Mouse (Mus musculus) lung, embryonic 15.5 days (tissue): ENCODE data around the gene Gm5294. TPM values are rescaled to one million over a fixed set of nuclear protein-coding genes. Genes with fewer than 3 reads are reported as not detected.

ENCODE experiments used
- ATAC-seq: fragments of 200-750 bp; cut with Nextera tagmentation; 2 replicates; pipeline ENCODE4 v1.8.0; 2017; ENCODE audit warnings: moderate number of reproducible peaks, borderline replicate concordance; ENCODE audit not compliant: low FRiP score, low TSS enrichment; ENCODE audit errors: extremely low read depth
- H3K27ac ChIP-seq: fragments of 300-500 bp; sonication (generic); 2 replicates; pipeline ENCODE4 v1.5.1; 2015; ENCODE audit warnings: moderate library complexity, mild to moderate bottlenecking, inconsistent platforms
- H3K27me3 ChIP-seq: fragments of 300-500 bp; sonication (generic); 2 replicates; pipeline ENCODE4 v1.6.1; 2015; ENCODE audit warnings: inconsistent platforms
- H3K36me3 ChIP-seq: fragments of 300-500 bp; sonication (generic); 2 replicates; pipeline ENCODE4 v1.6.1; 2015; ENCODE audit warnings: inconsistent platforms
- H3K4me1 ChIP-seq: fragments of 300-500 bp; sonication (generic); 2 replicates; pipeline ENCODE4 v1.6.1; 2015; ENCODE audit warnings: inconsistent platforms
- H3K4me2 ChIP-seq: fragments of 300-500 bp; sonication (generic); 2 replicates; pipeline ENCODE4 v1.6.1; 2015; ENCODE audit warnings: inconsistent platforms, mild to moderate bottlenecking, moderate library complexity
- H3K4me3 ChIP-seq: fragments of 300-500 bp; sonication (generic); 2 replicates; pipeline ENCODE4 v1.5.1; 2015; ENCODE audit warnings: mild to moderate bottlenecking, inconsistent platforms
- H3K9ac ChIP-seq: fragments of 300-500 bp; sonication (generic); 2 replicates; pipeline ENCODE4 v1.6.1; 2015; ENCODE audit warnings: inconsistent platforms
- H3K9me3 ChIP-seq: fragments of 300-500 bp; sonication (generic); 2 replicates; pipeline ENCODE4 v1.6.1; 2016; ENCODE audit warnings: inconsistent platforms
- WGBS: fragments of 180-500 bp; shearing (Covaris S2); methylation state at CpG from one replicate; pipeline ENCODE4 v1.1.7; 2015; 5-methylcytosine and 5-hydroxymethylcytosine counted together
- polyA plus RNA-seq: library from polyadenylated mRNA; unstranded; fragments of >200 nt; fragmentation: Nextera tagmentation; extraction: Ambion mirVana; gene quantifications from 2 replicates; pipeline ENCODE4 v1.2.1, GENCODE M21; 2015

Gene Gm5294
- polyA plus RNA-seq, 1 experiment from 2014 or later: not detected

GRCm38 (mm10) chr5:138849682-138850461 is 30.0 kb downstream of the Gm5294 start:
- H3K27me3 ChIP-seq: no peaks in the 10 kb centered on the region
- no peak for ATAC-seq

GRCm38 (mm10) chr5:138850462-138850844 is 30.6 kb downstream of the Gm5294 start:
- Histone ChIP-seq H3K4me3 (no peak overlapping the region), H3K36me3 (no peaks in the 10 kb centered on the region), H3K4me1 (peaks cover 17% of the 10 kb centered on the region; the same call in 1 of the 2 replicates), H3K9me3 (no peaks in the 10 kb centered on the region), H3K27me3 (no peaks in the 10 kb centered on the region), H3K27ac (no peak overlapping the region), H3K4me2 (no peak overlapping the region), H3K9ac (no peak overlapping the region)
- no peak for ATAC-seq
- 49% methylated on average over 5 of the region's 5 CpGs for WGBS

More at GRCm38 (mm10) chr5:138849682-138850461, 30.0 kb downstream of the Gm5294 start:
- Histone ChIP-seq H3K9me3 (no peaks in the 10 kb centered on the region), H3K36me3 (no peaks in the 10 kb centered on the region), H3K9ac (no peak overlapping the region), H3K27ac (no peak overlapping the region), H3K4me2 (no peak overlapping the region), H3K4me1 (peaks cover 17% of the 10 kb centered on the region; the same call in 1 of the 2 replicates), H3K4me3 (no peak overlapping the region)
- 54% methylated on average over 23 of the region's 23 CpGs for WGBS

GRCm38 (mm10) chr5:138851296-138851780 is 31.5 kb downstream of the Gm5294 start:
- Histone ChIP-seq H3K27ac (no peak overlapping the region), H3K4me2 (no peak overlapping the region), H3K36me3 (no peaks in the 10 kb centered on the region), H3K4me1 (peaks cover 17% of the 10 kb centered on the region; the same call in 1 of the 2 replicates), H3K9ac (no peak overlapping the region), H3K4me3 (no peak overlapping the region), H3K9me3 (no peaks in the 10 kb centered on the region), H3K27me3 (no peaks in the 10 kb centered on the region)
- no peak for ATAC-seq
- 82% methylated on average over 5 of the region's 5 CpGs for WGBS

DNA sequence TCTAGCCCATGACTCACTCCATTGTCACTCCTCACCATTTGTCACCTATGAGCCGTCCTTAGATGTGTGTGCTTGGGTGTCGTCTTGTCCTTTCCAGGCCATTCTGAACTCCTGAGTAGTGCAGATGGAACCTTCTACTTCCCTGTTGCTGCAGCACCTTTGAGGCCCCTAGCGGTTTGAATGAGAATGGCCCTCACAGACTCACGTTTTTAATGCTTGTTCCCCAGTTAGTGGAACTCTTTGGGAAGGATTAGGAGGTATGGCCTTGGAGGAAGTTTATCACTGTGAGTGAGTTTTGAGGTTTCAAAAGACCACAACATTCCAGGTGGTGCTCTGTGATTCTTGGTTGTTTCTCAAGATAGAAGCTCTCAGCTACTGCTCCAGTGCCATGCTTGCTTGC is 32.3 kb downstream of the Gm5294 start:
- H3K4me3 ChIP-seq: no peak overlapping the region
- WGBS: 59% methylated on average over 4 of the region's 4 CpGs
- no peaks in the 10 kb centered on the region for H3K9me3 ChIP-seq
- ATAC-seq: no peak
- H3K9ac ChIP-seq: no peak overlapping the region
- H3K4me1 ChIP-seq: peaks cover 17% of the 10 kb centered on the region; the same call in 1 of the 2 replicates
- no peaks in the 10 kb centered on the region for H3K27me3 ChIP-seq
- no peak overlapping the region for H3K27ac ChIP-seq
- no peak overlapping the region for H3K4me2 ChIP-seq
- no peaks in the 10 kb centered on the region for H3K36me3 ChIP-seq

DNA sequence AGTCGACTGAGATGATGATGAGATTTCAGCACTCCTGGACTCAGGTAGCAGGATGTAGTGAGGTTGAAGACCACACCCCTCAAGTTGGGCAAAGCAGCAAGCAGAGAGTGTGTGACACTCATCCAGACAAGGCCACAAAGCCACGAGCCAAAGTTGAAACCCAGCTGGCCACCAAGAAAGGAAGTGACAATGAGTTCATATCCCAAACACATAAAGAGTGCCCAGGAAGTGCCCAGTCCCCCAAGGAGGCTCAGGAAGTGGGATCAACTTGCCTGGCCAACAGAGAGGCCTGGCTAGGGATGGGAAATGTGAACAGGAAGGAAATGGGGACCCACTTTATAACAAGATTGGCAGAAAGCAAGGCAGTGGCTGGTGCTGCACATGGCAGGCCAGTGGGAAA is 33.5 kb downstream of the Gm5294 start:
- no peak overlapping the region for H3K4me2 ChIP-seq
- no peak overlapping the region for H3K9ac ChIP-seq
- no peaks in the 10 kb centered on the region for H3K27me3 ChIP-seq
- H3K9me3 ChIP-seq: no peaks in the 10 kb centered on the region
- no peak overlapping the region for H3K27ac ChIP-seq
- no peak overlapping the region for H3K4me3 ChIP-seq
- 52% methylated on average over 2 of the region's 2 CpGs for WGBS
- H3K36me3 ChIP-seq: no peaks in the 10 kb centered on the region
- no peak for ATAC-seq
- H3K4me1 ChIP-seq: peaks cover 24% of the 10 kb centered on the region

DNA sequence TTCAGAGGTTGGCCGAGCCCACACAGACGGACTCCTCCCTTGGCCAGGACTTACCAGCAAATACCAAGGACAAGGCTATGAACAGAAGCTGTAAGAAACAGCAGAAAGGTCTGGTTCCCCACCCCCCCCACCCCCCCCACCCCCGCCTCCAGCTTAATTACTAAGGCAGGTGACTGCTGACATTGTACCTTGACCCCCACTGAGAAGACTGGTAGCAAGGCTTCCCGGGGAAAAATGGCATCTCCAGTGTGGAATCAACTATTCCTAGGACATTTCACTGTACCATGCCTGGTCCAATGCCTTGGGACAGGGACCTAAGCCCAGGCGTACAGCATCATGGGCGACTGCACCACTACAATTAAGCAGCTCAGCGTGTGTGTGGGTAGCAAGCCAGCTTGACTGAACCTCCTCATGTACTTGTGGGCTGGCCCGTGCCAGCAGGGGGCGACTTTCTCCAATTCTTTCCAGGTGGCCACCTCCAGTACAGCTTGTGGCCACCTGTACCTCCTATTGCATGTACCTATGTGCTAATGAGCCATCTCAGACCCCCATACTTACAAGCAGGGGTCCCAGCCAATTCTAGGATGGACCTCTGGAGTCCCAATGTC is 37.2 kb downstream of the Gm5294 start:
- peak; percentile 58 for ATAC-seq
- Histone ChIP-seq H3K4me3 (no peak overlapping the region), H3K9ac (no peak overlapping the region), H3K36me3 (no peaks in the 10 kb centered on the region), H3K4me1 (peaks cover 9% of the 10 kb centered on the region), H3K27ac (no peak overlapping the region), H3K9me3 (no peaks in the 10 kb centered on the region), H3K4me2 (no peak overlapping the region), H3K27me3 (no peaks in the 10 kb centered on the region)
- 23% methylated on average over 9 of the region's 9 CpGs for WGBS

DNA sequence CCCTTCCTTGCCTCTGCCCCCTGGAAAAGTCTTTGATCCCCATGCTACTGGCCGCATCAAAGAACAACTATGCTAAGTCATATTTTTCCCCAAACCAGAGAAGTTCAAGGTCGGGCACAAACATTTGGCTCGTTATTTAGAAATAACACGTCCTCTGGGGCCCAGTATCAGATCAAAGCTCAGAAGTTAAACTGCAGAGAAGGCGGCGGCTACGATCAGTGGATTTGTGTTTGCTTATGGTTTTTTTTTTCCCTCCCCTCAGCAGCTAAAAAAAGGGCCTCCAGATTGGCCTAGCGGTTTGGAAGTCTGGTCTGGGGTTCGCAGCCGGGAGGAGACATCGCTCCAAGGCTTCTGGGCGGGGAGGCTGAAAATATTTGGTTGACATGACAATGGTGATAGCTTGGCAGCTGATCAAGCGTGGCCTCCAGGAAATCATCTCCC is 38.0 kb downstream of the Gm5294 start:
- Histone ChIP-seq H3K9ac (no peak overlapping the region), H3K9me3 (no peaks in the 10 kb centered on the region), H3K4me1 (peaks cover 9% of the 10 kb centered on the region), H3K4me2 (no peak overlapping the region), H3K27me3 (no peaks in the 10 kb centered on the region), H3K27ac (no peak overlapping the region), H3K36me3 (no peaks in the 10 kb centered on the region), H3K4me3 (no peak overlapping the region)
- no peak for ATAC-seq
- WGBS: 12% methylated on average over 13 of the region's 13 CpGs

DNA sequence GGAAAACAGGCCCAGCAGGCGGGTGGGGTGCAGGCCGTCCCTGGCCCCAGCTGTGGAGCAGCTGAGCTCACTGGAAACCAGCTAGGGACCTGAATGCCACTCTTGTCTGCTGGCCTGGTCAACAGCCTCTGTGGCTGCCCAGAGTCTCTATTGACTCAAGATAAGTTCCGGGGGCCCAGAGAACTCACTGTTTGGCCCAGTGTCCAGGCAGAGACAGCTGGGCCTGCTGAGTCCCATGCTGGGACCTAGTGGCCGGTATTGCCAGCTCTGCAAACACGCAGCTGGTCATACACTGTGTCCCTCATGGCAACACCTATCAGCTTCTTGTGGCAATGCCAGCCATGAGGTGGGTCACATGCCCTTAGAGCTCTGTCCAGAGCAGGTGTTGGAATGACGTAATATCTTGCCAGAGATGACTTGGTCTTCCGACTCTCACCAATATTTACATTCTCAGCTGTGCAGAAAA is 43.8 kb downstream of the Gm5294 start:
- H3K9ac ChIP-seq: no peak overlapping the region
- 55% methylated on average over 7 of the region's 7 CpGs for WGBS
- no peak overlapping the region for H3K4me3 ChIP-seq
- H3K9me3 ChIP-seq: no peaks in the 10 kb centered on the region
- H3K36me3 ChIP-seq: no peaks in the 10 kb centered on the region
- H3K4me2 ChIP-seq: no peak overlapping the region
- H3K27ac ChIP-seq: peak overlapping the region; percentile 52
- H3K27me3 ChIP-seq: no peaks in the 10 kb centered on the region
- ATAC-seq: no peak
- peaks cover 15% of the 10 kb centered on the region for H3K4me1 ChIP-seq

GRCm38 (mm10) chr5:138864166-138864565 is 44.3 kb downstream of the Gm5294 start:
- Histone ChIP-seq H3K27ac (peak overlapping the region; percentile 52; the same call in 1 of the 2 replicates), H3K27me3 (no peaks in the 10 kb centered on the region), H3K4me2 (no peak overlapping the region), H3K9ac (no peak overlapping the region), H3K4me1 (peaks cover 17% of the 10 kb centered on the region), H3K4me3 (no peak overlapping the region), H3K9me3 (no peaks in the 10 kb centered on the region), H3K36me3 (no peaks in the 10 kb centered on the region)
- no peak for ATAC-seq

- H3K27me3 ChIP-seq: no peaks in the 10 kb centered on the region
- no peak overlapping the region for H3K4me2 ChIP-seq
- H3K9ac ChIP-seq: no peak overlapping the region
- no peaks in the 10 kb centered on the region for H3K36me3 ChIP-seq
- H3K27ac ChIP-seq: peak overlapping the region; percentile 52; the same call in 1 of the 2 replicates
- H3K4me3 ChIP-seq: no peak overlapping the region
- peak; percentile 48; the same call in 1 of the 2 replicates for ATAC-seq
- no peaks in the 10 kb centered on the region for H3K9me3 ChIP-seq
- peaks cover 22% of the 10 kb centered on the region for H3K4me1 ChIP-seq
- WGBS: 54% methylated on average over 7 of the region's 7 CpGs
These were observed 45.0 kb downstream of the Gm5294 start for GRCm38 (mm10) chr5:138864880-138865279.

DNA sequence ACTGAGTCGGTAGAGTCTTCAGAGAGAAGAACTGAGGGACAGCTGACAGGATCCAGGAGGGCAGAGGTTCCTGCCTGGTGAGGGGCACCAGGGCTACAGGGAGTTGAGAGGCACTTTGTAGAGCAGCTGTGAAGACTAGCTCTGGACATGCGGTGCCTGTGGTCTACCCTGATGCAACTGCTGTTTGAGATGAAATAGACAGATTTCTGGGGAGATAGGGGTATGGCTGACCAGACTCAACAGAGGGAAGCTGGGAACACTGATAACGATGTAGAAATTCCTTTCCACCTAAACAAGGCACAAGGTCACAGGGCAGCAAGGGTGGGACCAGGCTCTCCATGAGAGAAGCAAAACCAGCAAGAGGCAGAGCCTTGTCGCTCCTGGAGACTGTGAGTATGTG is 45.8 kb downstream of the Gm5294 start:
- Histone ChIP-seq H3K9ac (no peak overlapping the region), H3K4me3 (no peak overlapping the region), H3K4me1 (peaks cover 28% of the 10 kb centered on the region), H3K36me3 (no peaks in the 10 kb centered on the region), H3K27ac (no peak overlapping the region), H3K27me3 (no peaks in the 10 kb centered on the region), H3K4me2 (no peak overlapping the region), H3K9me3 (no peaks in the 10 kb centered on the region)
- no peak for ATAC-seq
- 42% methylated on average over 4 of the region's 4 CpGs for WGBS
